Mouse (Mus musculus) erythroid progenitor cell, adult 5-6 weeks (primary cell): ENCODE results near the gene Samd14. TPM values are rescaled to one million over a fixed set of nuclear protein-coding genes. Genes with fewer than 3 reads are reported as not detected.
A peak's percentile ranks its signal among the peaks of the same experiment; 100 is the strongest.
"Not testable (repeated sequence)": the region's sequence is repeated elsewhere in the genome, so short reads cannot be mapped to it uniquely, and the experiment has no call there.

Experiments used
- ATAC-seq: replicated peaks from 2 replicates; pipeline ENCODE4 v1.8.0; 2016; ENCODE audit warnings: moderate number of reproducible peaks, mild to moderate bottlenecking, moderate TSS enrichment, inconsistent platforms; ENCODE audit not compliant: poor library complexity, low FRiP score, severe bottlenecking
- total RNA-seq, 2 experiments: library from RNA; stranded (forward) in 1 of 2; stranded (reverse) in 1 of 2; fragments of 150-400 nt in 1 of 2; fragments of 186-747, 209-891 nt in 1 of 2; gene quantifications; 2 replicates each; pipeline versions ENCODE4 v1.2.3 to v1.2.4; 2015 to 2017; ENCODE audit warnings: low replicate concordance in 2 of 2

The Samd14 gene
- total RNA-seq (2015; ENCODE audit: low replicate concordance), result 103 TPM in 2 replicates
- 98.7 and 99.2 TPM in 2 replicates for total RNA-seq (2017; ENCODE audit: low replicate concordance)

DNA sequence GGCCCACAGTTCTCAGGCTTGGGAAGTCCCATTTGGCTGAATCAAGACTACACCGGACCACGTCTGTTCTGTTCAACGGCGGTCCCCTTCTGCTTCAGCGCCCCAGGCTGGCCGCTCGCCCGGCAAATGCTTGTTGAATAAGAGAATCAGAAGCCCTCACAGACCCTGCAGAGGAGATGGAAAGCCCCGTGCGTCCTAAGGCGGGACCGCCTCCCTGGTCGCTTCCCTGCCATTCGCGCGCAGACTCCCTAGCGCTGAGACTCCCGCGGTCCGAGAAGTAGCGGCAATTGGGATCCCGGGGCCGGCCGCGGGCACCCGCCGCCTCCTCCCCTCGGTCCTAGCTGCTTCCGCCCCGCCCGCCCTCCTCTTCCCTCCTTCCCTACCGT lies at the start of gene Samd14:
Samd14 (plus strand) TSS at position 251 of the 386 bp plus-strand sequence.
- peak; percentile 45 for ATAC-seq

DNA sequence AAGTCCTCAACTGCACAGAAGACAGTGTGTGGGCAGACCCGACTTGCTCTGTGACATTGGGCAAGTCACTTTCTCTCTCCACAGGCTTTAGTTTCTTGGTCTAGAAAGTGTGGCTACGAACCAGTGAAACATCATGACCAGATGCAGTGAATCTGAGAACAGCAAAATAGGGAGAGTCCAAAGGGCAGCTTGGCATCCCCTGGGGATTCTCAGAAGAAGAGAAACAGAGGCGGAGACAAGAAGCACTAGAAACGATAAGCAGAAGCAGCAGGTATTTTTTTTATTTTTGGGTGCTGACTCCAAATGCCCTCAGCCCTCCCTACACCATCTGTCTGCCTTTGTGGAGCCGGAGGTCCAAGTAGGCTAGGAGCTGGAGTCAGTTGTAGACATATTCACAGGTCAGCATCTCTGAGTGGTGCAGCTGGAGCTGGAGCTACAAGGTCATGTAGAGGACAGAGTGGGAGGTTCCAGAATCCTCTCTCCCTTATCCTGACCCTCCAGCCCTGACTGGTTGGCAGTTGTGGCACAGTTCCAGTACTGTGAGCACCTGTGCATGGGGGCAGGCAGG lies 47.1 kb upstream of the Samd14 start:
- ATAC-seq, result no peak

DNA sequence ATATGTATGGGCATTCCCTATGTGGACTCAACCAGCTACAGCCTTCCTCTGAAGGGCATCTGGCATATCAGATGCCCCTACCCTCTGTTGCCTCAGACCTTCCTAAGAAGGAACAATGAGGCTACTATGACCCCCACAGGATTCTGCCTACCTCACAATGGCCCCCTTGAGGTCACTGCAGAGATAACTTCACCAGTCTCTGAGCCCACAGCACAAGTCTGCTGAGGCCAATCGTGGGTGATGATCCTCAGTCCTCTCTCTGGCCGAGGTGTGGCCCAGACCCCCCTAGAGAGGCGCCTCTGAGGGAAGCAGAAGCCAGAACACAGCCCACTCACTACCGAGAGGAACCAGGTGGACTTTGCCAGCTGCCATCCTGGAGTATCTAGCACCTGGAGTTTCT lies 42.3 kb upstream of the Samd14 start, which contains the start of gene Hils1:
Hils1 (plus strand) TSS at position 175 of the 400 bp plus-strand sequence.
- ATAC-seq, result no peak

DNA sequence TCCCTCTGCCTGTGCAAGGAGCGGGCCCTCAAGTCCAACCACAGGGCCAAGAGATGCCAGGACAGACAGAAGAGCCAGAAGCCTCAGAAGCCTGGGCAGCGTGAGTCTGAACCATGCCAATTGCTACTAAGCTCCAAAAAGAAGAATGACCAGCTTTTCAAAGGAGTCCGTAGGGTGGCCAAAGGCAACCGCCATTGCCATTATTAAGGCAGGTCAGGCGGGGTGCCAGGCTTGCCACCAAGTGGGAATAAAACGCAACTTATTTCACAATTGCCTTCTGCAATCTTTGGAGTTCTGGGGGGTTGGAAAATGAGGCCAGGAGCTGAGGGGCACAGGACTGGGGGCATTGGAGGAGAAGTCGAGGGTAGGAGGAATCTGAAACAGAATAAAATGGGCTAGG lies 41.5 kb upstream of the Samd14 start:
- no peak for ATAC-seq

DNA sequence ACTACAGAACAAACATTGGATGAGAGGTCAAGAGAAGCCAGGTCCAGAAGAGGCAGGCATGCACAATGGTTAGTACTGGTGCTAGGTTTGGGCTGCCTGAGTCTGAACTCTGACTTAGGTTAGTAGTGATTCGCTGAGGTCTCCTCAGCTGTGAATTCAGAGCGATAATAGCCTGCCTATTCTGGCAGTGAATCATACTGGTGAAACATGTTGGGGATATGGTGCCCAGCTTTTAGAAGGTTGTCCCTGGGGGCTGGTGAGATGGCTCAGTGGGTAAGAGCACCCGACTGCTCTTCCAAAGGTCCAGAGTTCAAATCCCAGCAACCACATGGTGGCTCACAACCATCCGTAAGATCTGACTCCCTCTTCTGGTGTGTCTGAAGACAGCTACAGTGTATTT lies 40.0 kb upstream of the Samd14 start:
- not testable (repeated sequence) for ATAC-seq

DNA sequence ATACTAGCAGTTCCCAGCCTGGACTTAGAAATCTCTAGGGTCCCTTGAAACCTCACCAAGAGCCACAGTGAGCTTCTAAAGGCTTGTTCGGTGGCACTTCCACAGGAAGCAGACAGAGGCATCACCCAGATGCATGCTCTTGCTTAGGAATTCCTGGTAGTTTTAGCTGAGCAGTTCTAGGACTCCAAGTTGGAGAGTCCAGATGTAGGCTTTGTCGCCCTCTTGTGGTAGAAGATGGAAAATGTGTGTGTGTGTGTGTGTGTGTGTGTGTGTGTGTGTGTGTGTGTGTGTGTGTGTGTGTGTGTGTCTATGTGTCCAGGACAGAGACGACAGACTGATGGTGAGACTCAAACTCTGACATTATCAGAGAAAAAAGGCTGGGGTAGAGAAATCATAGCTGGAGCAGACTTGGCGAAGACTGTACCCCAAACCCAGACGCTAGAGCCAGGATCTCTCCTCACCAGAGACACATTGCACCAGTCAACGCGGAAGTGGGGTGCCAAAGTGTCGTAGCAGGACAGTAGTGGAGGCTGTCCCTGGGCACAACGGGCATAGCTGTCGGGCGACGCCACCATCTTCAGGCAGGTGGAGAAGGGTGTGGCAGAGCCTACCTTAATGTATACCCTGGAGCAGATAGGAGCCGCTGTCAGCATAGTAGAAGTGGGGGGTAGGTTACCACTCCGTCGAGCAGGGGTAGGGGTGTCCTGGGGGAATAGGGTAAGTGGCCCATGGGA lies 39.3 kb upstream of the Samd14 start:
- 0 out of 2 replicates have a peak, but pooled peaks have one; percentile 55 for ATAC-seq

DNA sequence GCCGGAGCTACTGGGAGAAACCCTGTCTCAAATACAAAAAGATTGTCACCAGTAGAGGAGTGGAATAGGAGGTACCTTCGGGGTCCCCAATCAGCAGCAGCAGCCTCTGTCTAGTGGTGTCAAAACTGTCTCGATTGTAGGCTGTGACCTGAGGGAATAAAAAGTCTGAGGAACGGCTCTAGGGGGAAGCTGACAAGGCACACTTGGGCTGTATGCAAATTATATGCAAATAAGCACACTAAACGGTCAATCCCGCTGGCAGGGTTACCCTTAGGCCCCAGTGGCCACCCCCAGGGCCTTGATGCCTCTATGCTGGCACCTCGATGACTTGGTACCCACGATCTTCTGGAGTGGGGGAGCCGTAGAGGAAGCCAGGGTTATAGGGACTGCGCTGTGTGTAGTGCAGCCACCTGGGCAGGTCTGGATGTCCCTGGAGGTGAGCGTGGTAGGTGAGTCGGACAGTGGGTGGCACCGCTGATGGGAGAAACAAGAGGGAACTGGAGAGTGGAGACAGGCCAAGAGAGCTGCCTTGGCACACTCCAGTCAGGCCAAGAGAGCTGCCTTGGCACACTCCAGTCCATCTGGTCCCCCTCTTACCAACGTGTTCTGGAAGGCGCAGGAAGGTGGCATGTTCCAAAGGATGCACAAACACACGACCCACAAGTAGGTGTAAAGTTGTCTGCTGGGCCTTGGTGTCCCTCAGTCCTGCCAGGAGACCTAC lies 37.6 kb upstream of the Samd14 start:
- ATAC-seq, result no peak

DNA sequence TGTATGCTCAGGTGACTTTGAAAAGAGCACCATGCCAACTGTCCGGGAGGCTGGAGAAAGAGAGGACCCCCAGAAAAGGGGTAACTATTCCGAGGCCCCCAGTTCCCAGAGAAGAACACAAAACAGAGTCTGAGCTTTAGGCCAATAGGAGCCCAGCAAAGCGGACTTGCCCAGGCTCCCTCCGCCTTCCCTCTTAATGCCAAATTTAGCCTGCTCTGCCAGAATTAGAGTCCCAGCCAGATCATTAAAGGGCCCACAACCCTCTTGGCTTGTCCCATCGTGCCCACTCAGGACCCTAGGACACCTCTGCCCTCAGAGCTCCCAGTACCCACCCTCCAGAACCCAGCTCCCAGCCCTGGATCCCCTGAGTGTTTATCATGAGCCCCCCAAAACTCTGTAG lies 36.8 kb upstream of the Samd14 start:
- no peak for ATAC-seq

DNA sequence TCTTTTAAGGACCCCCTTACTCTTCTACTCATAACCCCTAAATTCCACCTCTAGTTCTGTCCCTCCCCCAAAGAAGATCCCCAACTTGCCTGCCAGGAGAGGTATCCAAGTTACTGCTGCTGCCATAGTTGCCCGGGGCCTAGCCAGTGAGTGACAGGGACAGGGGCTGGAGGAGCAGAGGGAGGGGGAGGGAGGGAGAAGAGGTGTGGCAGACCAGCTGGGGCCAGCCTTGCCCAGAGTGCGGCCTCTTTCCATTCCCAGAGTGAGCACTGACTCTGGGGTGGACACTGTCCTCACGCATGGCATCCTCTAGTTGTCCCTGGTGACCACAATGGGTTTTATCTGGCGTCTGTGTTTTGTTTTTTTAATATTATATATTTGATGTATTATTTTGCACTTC lies 36.4 kb upstream of the Samd14 start:
- no peak for ATAC-seq

DNA sequence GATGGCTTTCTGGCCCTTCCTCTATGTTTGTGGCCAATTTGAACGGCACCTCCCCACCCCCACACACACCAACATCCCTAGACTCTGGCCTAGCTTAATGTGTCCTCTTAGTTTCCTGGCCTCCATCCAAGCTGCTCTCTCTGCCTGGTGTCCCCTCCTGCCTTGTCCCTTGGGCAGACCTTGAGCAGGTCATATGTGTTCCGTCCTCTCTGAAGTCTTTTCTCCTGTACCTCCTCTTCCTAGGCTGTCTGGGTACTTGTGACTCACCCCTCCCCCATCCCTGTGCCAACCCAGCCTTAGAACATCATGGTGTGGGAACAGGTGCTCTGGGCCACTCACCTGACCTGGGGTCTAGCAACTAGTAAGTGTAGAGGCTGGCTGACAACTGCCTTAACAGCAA lies 34.7 kb upstream of the Samd14 start:
- no peak for ATAC-seq

DNA sequence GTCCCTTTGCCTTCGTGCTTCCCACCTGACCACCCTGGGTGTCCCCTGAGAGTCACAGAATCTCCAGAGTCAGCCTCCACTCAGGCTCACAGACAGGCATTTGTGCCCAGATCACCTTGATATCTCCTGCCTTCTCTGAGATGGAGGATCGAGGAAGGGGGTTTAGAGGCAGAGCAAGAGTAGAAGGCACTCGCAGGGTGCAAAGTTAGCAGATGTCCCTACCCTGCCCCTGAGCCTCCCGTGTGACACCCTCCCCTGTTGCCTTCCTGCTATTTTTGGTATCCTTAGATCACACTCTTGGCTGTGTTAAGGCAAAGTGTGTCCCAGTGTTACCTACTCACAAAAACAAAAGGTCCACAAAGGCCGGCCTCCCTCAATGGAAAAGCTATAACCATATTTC lies 33.5 kb upstream of the Samd14 start, which contains the start of gene Sgca:
Sgca (minus strand) TSS at position 129 of the 400 bp plus-strand sequence.
- no peak for ATAC-seq

DNA sequence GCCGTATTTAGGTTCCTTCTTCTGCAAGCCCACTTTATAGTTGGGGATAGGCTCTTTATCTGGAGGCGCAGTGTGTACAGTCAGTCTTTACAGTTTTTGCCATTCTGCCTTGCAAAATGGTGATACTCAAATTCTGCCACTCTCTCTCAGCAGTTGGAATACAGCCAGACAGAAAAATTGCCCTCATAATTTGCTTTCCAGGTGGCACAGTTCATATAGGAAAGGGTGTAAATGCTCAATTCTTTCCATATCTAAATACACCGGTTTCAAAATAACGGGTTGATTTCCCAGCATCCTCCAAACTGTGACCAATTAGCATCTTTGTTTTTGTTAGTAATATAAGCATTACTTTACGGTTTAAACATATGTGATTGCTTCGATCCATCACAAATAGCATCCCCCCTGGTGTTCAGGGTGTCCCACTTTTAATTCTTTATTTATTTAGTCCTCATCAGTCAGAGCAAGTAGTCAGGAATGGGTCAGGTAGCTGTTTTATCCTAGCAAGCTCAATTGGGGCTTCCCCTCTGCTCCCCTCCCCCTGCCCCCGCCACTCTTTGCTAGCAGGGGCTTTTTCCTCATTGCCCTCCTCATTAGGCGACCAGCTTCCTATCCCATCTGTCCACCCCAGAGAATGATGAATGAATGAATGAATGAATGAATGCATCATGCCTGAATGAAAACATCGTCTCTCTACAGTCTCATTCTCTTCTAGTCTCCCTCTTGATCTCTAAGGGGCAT lies 31.3 kb upstream of the Samd14 start:
- ATAC-seq, result peak; percentile 5; the same call in 1 of the 2 replicates

DNA sequence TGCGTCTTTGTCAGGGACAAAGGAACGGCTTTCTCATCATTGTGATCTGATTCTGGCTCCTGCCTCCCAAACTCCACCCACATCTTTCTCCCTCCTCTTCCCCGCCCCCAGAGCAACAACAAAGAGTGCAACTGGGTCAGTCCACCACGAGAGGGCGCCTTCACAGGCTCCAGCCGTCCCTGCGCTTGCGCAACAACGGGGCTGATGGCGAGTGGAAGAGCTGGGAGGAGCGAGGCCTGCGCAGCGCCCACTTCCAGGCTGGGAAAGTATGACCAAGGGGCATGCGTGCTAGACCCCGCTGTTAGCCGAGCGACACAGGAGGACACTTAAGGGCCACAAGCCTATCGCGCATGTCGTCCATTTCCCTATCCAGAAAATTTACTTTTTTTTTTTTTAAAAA lies 30.7 kb upstream of the Samd14 start:
- peak; percentile 98 for ATAC-seq

DNA sequence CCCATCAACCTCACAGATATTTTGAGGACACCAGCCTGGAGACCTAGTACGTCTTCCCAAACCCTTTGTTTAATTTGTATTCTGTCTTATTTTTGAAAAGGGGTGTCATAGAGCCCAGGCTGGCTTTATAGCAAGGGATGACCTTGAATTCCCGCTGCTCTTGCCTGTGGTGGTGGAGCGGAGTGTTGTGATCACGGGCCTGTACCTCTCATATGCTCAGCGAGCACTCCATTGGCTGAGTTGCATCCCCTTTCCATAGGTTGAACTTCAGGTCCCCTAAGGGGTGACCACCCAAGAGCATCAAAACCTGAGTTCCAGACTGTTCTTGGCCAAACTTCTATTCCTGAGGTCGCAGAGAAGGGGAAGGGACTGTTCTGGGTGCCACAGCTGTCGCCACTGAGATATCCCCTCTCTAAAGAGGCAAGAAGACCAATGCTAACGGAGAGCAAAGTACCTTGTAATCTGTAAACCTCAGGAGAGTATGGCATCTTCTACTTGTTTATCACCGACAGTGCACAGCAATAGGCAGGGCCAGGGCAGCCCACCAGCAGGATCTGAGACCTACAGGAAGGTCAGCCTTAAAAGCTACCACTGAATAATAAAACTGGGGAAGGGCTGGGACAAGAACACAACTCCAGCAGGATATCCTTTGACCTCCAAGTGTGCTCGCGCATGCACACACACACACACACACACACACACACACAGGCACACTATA lies 30.1 kb upstream of the Samd14 start:
- 0 out of 2 replicates have a peak, but pooled peaks have one; percentile 17 for ATAC-seq

DNA sequence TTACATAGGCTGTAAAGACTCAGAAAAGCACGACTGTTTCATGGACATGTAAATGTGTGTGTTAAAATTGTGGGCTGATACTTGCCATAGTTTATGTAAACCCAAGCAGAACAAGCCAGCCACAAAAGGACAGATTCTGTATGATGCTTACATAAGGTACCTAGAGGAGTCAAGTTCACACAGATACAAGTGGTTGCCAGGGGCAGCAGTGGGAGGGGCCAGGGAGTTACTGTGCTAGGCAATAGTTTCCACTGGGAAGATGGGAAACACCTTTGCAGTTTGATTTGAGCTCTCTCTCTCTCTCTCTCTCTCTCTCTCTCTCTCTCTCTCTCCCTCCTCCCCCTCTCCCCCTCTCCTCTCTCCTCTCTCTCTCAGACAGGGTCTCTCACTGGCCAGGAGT lies 24.5 kb upstream of the Samd14 start:
- no peak for ATAC-seq

DNA sequence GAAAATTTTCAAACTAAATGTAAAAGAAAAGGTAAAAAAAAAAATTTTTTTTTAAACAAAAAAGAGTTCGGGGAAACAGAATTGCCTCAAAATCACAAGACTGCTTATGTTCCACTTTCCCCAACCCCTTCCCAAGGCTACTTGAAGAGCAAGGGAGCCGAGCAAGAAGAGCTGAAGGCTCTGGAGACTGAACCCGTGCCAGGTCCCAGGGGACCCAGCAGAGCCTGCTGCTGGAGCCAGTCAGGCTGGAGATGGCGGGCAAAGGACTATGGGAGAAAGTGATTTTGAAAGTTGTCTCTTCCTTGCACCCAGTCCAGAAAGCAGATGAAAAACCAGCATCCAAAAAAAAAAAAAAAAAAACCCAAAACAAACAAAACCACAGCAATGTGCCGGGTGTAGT lies 23.9 kb upstream of the Samd14 start:
- ATAC-seq, result no peak

DNA sequence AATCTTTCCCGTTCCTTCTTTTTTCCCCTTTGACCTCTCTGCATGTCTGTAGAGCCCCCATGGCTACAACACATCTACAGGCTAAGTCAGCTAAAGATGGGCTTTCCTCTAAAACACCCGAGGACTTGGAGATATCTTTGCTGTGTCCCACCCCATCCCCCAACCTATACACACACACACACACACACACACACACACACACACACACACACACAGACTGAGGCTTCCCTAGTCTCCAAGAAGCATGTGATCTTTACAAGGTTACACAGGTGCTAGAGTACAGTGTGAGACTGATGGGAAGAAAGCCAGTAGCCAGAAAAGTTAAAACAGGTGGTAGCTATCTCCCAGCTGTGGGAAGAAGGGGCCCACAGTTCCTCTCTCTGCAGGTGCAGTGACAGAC lies 23.2 kb upstream of the Samd14 start:
- ATAC-seq, result no peak

DNA sequence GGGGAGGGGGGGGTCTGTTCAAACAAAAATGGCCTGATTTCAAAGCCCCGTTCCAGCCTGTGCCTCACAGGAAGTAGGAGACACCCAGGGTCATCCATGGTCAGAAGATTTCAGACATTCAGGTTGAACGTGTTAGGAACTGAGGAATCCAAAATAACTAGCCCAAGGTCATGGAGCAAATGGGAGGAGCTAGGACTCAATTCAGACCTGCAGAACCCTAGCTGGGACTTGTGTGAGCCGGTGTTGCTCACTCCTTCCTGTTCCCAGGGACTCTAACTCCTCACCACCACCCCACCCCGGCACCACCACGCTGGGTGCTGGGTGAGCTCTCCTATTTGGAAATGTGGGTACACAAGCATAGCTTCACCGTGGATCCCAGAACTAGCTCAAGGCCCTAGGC lies 22.3 kb upstream of the Samd14 start:
- no peak for ATAC-seq

DNA sequence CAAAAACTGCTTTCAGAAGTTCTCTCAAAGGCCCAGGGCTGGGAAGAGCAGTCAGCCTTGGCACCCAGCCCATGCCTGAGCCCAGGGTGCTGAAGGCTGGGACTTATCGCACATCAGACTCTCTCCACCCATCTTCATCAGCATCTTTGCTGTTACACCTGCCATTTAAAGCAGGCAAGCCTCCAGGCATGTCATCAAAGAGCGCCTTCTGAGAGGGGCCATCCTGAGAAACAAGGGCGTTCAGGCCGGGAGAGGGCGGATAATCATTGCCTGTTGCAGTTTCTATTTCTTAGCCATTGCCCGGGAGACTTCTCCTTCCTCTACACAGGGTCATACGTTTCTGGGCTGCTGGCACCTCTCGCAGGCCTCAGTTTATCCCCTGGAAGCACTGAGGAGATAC lies 21.8 kb upstream of the Samd14 start:
- peak; percentile 40 for ATAC-seq
